ENCODE assay signal across 9 mouse cellular contexts in the genomic region with DNA sequence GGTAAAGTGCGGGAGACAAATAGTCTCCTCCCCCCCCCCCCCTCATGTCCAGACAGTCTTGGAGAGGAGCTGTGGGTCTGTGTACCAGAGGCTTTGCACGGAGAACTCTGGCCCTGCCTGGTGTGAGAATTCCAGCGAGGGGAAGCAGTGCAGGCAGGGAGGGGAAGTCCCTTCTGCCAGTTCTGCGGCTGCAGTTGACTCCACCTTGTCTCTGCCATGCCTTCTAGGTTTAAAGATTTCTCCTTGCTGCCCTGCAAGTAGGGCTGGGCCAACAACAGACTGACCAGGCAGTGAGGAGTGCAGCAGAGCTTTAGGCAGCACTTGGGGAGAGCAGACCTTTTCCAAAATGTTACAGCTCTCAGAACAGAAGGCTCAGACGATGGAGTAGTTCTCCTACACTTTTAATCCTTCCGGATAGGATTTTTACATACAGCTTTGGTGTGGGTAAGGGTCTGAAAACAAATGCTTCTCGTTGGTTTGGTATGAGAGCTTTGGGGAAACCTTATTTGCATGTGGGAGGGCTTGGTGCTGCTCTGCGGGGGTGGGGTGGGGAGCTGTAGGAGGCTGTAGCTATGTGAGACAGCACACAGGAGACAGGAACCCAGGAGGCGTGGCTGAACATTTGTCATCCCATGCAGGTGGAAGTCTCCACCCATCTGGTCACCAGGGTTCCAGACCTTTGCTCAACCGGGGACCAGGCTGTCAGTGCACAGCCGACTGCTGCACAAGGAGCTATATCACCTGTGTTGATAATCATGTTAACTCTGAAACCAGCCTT.
DNase-seq lines count a peak whose midpoint lies in the region; ATAC-seq and TF ChIP-seq lines count a peak whose summit lies in the region.
"Had no signal": no experiment of that assay in that cellular context is flagged by ENCODE, and none has a peak within 500 bp of the region (broad histone marks: within the 10 kb centered on the region; RNA-seq: fewer than 3 reads in every experiment).

No protein-coding gene starts in this region.

- H3K4me1 ChIP-seq in heart, postnatal 0 days (ENCODE audit: control insufficient read depth, insufficient read depth) = no peaks in the 10 kb centered on the region
- peaks cover 7% of the 10 kb centered on the region for H3K4me1 ChIP-seq in hindbrain, embryonic 12.5 days
- H3K4me1 ChIP-seq in midbrain, embryonic 14.5 days (ENCODE audit: control insufficient read depth, insufficient read depth, low read length) = 0 out of 2 replicates have a peak, but pooled peaks cover 2% of the 10 kb centered on the region

- ATAC-seq in heart, postnatal 0 days (ENCODE audit: insufficient read depth, low read depth) = peak; percentile 30; the same call in 1 of the 2 replicates
- ATAC-seq in hindbrain, embryonic 12.5 days (ENCODE audit: low FRiP score) = peak; percentile 58; the same call in 1 of the 2 replicates
- peak; percentile 46; the same call in 1 of the 2 replicates for ATAC-seq in midbrain, embryonic 14.5 days (ENCODE audit: low FRiP score, low TSS enrichment)
- ATAC-seq in granulocyte monocyte progenitor cell, adult 5-6 weeks (replicated peaks; ENCODE audit: poor library complexity, severe bottlenecking) = no peak
- ATAC-seq: Patski had no signal

- WGBS in heart, postnatal 0 days = 6% methylated on average over 11 of the region's 11 CpGs
- WGBS in hindbrain, embryonic 12.5 days = 10% methylated on average over 11 of the region's 11 CpGs
- 13% methylated on average over 11 of the region's 11 CpGs for WGBS in midbrain, embryonic 14.5 days

- H3K4me3 ChIP-seq in heart, postnatal 0 days (ENCODE audit: low read depth, low read length) = peak overlapping the region; percentile 26
- H3K4me3 ChIP-seq in hindbrain, embryonic 12.5 days = no peak overlapping the region
- no peak overlapping the region for H3K4me3 ChIP-seq in midbrain, embryonic 14.5 days (replicated peaks; ENCODE audit: low read depth, low read length)

- no peak overlapping the region for H3K9ac ChIP-seq in heart, postnatal 0 days (replicated peaks; ENCODE audit: low read depth, low read length)
- no peak overlapping the region for H3K9ac ChIP-seq in hindbrain, embryonic 12.5 days
- H3K9ac ChIP-seq in midbrain, embryonic 14.5 days (replicated peaks; ENCODE audit: low read length) = 0 out of 2 replicates have a peak overlapping the region, but pooled peaks have one; percentile 7

- TF ChIP-seq EP300 in heart, postnatal 0 days (IDR thresholded peaks at IDR 0.05; ENCODE audit: low read depth) = no peak

- H3K27me3 ChIP-seq in heart, postnatal 0 days (ENCODE audit: control insufficient read depth, insufficient read depth, low read length) = no peaks in the 10 kb centered on the region
- H3K27me3 ChIP-seq in hindbrain, embryonic 12.5 days = no peaks in the 10 kb centered on the region
- no peaks in the 10 kb centered on the region for H3K27me3 ChIP-seq in midbrain, embryonic 14.5 days (ENCODE audit: control insufficient read depth, insufficient read depth, low read length)

- DNase-seq in heart, postnatal 0 days (ENCODE audit: low spot score) = no peak
- DNase-seq in heart, adult 8-10 months (ENCODE audit: low spot score) = no peak
- DNase-seq in Muller cell, postnatal 12 days (ENCODE audit: inconsistent ontology term) = peak; percentile 7
- DNase-seq in midbrain, embryonic 14.5 days = no peak
- no peak for DNase-seq in cerebellum, adult 11 months
- DNase-seq in urinary bladder, postnatal 10 days (ENCODE audit: low spot score) = no peak

- H3K9me3 ChIP-seq in heart, postnatal 0 days (replicated peaks; ENCODE audit: control insufficient read depth, low read length) = no peaks in the 10 kb centered on the region
- no peaks in the 10 kb centered on the region for H3K9me3 ChIP-seq in hindbrain, embryonic 12.5 days (replicated peaks)
- H3K9me3 ChIP-seq in midbrain, embryonic 14.5 days (ENCODE audit: control insufficient read depth, low read length) = no peaks in the 10 kb centered on the region

- H3K36me3 ChIP-seq in heart, postnatal 0 days (replicated peaks; ENCODE audit: control insufficient read depth, insufficient read depth, low read length) = no peaks in the 10 kb centered on the region
- H3K36me3 ChIP-seq in hindbrain, embryonic 12.5 days = no peaks in the 10 kb centered on the region
- no peaks in the 10 kb centered on the region for H3K36me3 ChIP-seq in midbrain, embryonic 14.5 days (ENCODE audit: control insufficient read depth, insufficient read depth, low read length)

- no peak for TF ChIP-seq CTCF in heart, postnatal 0 days (IDR thresholded peaks at IDR 0.05; ENCODE audit: low read depth)

- no peak overlapping the region for H3K27ac ChIP-seq in heart, postnatal 0 days (ENCODE audit: low read depth)
- no peak overlapping the region for H3K27ac ChIP-seq in hindbrain, embryonic 12.5 days
- no peak overlapping the region for H3K27ac ChIP-seq in midbrain, embryonic 14.5 days (replicated peaks; ENCODE audit: low read depth, low read length)

- peak overlapping the region; percentile 44 for H3K4me2 ChIP-seq in heart, postnatal 0 days (ENCODE audit: low read depth, low read length)
- peak overlapping the region; percentile 41 for H3K4me2 ChIP-seq in hindbrain, embryonic 12.5 days (replicated peaks)
- H3K4me2 ChIP-seq in midbrain, embryonic 14.5 days (ENCODE audit: low read length) = peak overlapping the region; percentile 8; the same call in 1 of the 2 replicates
